Mouse (Mus musculus): ENCODE measurements at regions not wholly inside any gene's neighbourhood (a gene's known extent, or its start where the extent isn't known, plus 50 kb on each side); places are given as distances from the start of the nearest gene placed in this dataset.

DNA sequence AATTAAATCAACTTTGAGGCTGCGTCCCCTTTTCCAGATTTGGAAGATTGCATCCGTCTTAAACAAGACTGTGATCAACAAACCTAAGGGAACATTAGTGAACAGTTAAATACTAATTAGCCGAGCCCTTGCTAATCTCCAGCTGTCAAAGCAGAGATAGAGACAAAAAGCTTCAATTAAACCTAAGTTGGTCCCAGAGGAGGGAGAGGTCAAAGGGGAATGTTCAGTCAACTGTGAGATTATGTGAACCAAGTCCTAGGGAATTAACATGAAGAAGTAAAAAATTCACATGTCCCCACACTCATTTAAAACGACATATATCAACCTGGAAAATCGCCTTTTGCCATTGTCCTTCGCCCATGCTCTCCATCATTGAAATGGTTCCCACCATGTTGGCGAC is 59.7 kb upstream of the Tbx20 start:
- no peak for DNase-seq

DNA sequence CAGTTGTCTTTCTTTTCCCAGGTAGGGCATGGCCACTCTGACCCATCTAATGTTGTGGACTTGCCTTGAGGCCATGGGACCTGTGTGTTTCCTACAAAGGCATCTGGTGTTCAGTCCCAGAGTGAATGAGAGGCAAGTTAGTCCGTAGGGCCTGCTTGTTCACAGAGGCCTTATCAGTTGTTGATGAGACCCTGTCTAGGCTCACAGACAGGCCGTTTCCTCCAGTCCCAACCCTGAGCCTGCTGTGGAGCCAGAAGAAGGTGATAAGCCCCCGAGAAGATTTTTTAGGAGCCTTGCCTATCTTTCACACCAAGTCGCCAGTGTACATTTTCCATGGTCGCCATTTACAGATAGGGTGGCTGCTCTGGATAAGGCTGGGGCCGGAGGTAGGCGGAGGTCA is 74.1 kb upstream of the Tbx20 start:
- DNase-seq, result no peak

DNA sequence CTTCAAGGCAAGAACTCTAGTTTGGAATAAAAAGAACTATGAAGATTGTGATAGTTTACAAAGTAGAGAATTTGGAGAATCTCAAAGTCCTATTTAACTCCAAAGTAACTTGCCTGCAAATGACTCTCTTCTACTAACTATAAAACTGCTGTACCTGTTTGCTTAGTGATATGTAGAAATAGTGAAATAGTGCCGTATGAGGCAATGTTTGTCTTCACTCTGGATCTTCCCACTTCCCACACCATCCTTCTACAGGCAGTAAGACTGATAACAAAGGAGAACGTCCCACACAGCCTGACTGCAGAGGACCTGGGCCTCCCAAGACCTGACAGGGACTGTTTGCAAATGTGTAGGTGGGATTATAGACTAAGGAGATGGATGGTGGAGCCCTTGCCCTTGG is 85.4 kb upstream of the Tbx20 start:
- DNase-seq, result no peak

DNA sequence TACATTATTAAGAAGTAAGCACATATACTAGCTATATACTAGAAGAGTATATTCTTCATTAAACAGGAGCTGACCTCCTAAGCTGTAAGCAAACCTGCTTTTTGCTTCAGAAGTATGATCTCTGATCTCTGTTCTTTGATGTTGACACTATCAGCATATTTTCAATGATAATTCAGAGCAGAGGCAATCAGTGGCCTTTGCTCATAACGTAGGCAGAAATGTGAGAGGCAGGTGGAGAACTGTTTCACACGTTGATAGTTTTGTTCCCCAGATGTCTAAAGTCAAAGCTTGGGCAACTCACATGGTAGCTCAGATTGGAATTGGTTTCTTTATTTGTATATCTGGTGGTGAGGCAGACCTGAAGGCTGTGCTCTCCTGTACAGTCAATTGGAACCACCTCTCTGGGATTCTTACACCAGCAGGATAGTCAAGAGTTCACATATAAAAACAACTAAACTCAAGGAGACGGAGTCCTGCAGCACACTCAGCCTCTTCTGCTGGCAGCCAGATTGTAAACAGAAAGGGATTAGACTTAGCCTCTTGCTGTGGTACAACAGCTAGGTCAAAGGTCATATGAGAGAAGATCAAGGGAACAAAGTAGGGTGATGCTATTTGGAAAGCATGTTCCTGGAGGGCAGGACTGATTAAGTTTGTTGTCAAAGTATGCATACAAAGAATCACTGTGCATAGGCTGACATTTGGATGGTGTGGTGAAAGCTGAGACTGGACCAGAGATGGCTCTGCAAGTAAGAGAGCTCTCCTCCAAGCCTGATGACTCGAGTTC is 92.5 kb upstream of the Tbx20 start:
- no peak for DNase-seq

DNA sequence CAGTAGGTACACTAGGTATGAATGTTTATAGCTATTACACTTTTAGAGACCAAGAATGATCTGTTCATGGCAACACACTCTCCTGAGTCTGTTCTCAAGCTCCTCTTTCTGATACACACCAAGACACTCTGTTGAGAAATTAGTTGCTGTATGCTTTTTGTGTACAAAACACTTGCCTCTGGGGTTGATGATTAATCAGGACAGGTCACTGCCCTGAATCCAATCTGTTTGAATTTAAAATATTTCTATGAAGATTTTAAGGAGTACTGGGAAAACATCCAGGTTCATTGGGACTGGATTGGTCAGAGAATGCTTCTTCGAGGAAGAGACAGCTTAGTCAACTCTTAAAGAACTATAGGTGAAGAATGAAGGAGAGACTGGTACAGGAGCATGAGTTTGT is 94.6 kb upstream of the Tbx20 start:
- DNase-seq, result no peak

DNA sequence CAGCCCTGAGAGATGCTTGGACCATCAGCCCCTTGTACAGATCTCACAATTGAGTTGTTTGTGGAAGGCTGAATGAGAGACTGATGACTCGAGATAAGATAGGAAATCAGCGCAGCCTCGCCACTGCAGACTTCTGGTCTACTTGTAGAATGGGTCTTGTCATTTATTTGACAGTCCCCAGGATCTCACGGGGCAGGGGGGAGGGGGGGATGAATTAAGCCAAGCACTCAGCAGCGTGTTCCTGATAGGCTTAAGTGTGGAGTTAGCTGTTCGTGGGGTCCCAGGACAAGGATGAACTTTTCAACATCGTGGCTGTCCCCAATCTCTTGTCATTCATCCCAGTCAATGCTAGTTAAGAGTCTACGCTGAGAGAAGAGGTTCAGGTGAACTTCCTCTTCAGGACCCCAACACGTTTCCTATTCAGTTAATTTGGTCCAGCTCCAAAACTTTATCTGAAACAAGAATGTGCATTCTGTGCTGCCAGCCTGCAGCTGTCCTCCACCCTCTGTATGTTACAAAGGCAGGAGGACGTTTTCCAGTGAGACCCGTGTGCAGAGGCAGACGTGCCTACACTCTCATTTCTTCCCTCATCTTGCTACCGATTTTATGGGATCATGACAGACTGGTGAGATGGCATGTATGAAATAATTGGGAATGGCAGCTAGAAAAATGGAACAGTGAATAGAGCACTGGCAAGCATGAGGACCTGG is 100.5 kb upstream of the Tbx20 start:
- DNase-seq, result no peak

DNA sequence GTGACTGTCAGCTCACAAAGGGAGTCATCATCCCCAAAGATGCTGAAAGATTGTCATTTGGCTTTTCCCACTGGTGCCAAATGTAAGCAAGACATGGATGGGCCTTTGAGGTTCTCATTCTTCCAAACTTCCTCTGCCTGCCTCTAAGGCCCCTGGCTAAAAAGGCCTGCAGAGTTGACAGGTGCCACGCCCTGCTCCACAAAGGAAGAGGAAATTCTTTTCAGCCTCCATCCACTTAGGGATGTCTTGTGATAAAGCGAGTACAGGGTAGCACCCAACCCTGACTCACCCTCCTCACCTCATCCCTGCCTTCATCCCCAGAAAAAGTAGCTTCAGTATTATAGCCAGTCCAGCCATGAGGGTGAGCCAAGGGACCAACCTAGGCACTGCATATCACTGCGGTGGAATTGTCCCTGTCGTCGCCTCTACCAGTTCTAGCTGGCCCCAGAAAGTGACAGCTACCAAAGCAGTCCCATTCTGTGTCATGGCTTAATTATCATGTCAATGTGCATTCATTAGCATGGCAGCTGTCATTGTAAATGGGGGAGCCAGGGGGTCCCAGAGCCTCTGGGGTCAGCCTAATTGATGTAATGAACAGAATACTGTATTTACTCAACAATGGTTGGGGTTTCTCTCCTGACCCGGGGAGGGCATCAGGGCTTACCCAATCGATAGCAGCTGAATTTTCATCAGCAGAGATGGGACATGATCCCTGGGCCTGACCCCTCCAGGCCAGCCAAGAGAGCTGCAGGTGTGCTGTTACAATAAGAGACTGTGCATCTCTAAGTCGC is 104.5 kb upstream of the Tbx20 start:
- no peak for DNase-seq

DNA sequence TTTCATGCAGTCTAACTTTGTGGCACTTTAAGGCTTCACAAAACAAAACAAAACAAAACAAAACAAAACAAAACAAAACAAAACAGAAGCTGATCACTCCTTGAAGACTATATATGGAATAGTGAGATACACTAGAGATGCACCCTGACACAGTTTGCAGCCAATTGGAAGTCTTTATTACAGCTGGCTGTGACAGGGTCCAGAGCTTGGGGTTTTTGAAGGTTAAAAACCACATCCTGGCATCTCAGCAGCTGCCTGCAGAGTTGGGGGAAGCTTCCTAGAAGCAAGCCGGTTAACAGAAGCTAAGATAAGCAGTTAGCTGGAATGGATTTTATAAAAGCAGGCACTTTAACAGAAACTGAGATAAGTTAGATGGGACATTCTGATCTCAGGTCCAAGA is 105.6 kb upstream of the Tbx20 start:
- no peak for DNase-seq

DNA sequence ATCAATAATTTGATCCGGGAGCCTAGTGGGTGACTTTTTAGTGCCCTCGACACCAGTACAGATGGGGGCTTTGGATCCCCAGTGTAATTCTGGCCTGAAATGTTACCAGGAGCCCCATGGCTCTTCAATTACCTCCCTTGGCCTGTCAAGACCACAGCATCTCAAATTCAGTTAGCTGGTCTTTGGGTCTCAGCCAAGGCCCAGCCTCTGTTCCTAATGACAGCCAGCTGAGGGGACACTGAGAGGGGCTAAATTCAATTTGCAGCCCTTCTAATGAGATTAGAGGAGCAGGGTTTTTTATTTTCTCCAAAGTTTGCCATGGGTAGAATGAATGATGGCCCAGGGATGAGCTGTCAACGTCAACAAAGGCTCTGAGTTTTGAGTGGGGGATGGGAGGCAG is 109.9 kb upstream of the Tbx20 start:
- no peak for DNase-seq

DNA sequence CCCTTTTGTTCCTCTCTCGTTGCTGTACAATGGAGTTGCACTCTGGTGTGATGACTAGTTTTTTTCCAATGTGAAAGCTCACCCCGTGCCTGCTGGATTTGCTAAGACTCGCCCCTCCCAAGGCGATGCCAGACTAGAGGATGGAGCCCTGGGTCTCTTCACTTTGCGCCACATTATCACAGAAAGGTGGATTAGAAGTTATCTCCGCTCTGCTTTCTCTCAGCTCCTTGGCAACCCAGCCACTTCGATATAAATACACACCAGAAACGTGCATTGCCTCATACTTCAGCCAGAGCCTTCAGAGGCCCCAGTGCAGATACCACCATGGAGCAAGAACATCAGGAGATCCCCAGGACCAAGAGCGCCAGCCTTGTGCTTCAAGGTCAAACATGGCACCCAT is 114.2 kb upstream of the Tbx20 start:
- DNase-seq, result no peak

DNA sequence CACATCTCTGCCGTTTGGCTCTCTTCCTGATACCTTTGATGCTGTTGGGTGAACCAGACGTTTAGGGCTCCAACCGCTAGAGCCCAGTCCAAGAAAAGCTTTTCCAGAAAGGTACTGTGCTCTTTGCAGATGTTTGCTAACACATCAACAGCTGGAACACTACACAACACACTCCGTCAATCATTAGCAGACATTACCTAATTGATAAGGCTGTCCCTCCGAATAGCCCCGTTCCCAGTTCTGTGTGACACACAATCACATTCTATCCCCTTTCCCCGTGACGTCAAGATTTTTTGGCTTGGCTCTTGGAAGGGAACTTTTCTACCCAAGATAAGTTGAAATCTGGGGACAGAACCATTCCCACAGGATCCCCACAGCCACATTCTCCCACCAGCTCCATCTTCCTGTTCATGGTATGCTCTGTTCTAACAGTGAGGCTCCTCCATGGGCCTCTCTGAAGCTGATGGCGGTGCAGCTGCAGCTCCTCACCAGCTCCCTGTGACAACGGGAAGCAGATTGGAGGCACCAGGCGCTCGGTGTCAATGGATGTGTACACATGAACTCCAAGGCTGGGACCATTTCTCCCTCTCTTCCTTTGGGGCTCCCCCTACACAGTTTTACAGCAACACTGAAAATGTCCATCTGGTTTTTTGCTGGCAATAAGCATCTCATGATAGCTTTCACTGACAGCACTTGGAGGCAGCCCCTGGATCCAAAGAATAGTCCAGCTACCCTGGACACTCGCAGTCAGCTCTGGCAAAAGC is 122.6 kb upstream of the Tbx20 start:
- no peak for DNase-seq

DNA sequence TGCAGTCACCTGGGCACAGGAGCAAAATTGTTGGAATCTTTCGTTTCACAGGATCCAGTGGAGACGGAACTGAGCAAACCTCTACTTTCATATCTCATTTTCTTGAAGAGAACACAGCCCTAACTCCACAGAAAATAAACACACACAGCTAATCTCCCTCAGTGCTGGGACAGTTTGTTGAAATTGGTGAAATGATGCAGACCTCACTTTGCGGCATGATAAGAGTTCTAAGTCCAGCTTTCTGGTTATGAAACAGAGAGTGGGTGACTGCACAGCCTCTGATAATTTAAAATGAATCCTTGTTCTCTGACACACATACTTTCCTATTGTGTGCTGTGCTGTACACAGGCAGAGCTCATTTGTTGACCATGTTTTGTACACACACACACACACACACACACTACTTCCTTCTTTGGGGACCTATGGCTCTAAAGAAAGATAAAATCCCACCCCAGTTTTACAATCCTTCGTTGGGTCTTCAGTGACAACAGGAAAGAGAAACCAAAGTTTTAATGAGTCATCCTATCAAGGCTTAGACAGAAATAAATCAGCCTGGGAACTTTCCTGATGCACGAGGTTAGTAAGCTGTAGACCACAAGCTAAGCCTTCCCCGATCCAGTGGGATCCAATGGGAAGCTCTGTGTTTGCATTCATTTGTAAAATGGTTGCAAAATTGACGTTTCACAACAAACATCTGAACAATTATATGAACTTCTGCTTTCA is 125.3 kb upstream of the Tbx20 start:
- DNase-seq, result no peak

DNA sequence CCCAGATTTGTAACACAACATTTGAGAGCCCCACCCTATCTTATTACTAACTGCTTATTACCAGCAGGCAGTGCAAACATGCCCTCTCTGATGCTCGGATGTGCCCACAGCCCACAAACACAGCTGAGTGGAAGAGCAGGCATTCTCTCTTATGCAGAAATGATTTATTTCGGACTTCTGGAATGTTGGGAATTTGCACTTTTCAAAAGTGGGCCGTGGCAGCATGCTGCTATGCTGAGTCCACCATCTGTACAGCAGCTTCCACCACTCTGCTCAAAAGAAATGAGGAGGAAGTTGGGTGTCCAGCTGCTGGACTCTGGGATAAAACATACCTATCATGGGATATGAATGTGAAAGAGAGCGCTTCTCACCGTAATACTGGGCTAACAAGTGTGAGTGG is 129.6 kb upstream of the Tbx20 start:
- DNase-seq, result no peak

DNA sequence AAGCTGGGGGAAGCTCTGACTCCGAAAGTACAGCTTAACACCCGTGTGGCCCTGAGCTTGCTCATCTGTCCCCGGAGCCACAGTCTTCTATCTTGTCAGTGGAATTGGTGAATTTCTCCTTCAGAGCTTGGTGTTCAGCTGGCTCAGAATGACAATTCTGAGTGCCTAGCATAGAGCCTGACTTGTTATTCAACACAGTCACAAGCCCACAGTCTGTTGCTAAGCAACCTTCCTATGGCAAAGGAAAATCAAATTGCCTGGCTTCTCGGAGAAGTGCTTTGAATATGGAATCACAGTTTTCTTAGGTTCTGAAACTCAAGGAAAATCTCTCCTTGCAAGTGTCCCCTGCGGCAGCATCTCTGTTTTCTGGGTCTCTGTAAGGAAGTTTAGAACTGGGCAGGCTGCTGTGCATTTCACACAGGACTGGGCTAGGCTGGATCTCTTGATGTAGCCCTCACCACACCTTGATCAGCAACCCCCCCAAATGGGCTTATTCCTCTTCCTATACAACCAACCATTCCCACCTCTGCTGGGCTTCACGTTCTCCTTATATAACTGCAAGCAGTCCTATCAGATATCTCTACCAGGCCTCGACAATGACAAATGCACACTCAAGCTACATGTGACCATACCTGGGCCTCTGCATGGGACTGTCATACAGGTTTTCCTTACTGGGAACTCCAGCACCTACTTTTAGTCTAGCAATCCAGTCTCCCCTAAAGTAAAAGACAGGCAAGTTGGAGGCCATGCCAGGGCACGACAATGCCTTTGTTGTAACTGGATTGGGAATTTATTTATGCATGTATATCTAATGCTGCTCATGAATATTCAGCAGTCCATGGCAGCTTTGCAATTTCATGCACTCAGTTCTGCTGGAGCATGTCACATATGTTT is 135.2 kb upstream of the Tbx20 start:
- DNase-seq, result no peak

DNA sequence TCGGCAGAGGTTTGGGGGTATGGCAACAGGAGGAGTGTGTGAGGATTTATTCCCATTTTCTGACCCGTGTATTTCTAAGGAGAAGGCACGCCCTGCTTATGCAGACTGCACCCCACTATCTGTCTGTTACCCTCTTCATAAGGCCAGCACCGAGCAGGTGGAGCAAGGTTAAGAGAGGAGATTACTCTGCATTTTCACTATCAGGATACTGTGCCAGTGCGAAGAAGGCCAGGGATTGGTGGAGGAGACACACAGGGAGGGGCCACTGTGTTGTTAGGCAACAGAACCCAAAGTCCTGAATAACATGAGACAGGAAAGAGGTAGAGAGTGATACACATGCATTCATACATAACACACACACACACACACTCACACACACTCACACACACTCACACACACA is 136.6 kb upstream of the Tbx20 start:
- no peak for DNase-seq

DNA sequence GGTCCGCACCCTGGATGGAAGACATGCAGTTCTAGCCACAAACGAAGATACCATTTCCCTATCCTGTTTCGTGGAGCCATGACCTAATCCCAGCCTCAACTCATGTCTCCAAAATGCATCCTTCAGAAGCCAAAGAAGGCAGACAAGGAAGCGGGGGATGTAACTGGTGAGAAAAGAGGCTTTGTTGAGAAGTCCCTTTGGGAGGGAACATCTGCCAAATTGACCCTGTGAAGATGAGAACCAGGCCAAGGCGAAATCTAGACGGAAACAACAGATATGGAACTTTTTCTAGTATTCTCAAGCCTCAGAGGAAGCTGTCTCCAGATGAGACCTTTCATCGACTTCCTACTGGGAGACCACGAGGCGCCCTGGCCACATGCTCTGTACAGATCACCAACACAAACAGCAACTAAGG is 145.9 kb upstream of the Tbx20 start:
- no peak for DNase-seq

DNA sequence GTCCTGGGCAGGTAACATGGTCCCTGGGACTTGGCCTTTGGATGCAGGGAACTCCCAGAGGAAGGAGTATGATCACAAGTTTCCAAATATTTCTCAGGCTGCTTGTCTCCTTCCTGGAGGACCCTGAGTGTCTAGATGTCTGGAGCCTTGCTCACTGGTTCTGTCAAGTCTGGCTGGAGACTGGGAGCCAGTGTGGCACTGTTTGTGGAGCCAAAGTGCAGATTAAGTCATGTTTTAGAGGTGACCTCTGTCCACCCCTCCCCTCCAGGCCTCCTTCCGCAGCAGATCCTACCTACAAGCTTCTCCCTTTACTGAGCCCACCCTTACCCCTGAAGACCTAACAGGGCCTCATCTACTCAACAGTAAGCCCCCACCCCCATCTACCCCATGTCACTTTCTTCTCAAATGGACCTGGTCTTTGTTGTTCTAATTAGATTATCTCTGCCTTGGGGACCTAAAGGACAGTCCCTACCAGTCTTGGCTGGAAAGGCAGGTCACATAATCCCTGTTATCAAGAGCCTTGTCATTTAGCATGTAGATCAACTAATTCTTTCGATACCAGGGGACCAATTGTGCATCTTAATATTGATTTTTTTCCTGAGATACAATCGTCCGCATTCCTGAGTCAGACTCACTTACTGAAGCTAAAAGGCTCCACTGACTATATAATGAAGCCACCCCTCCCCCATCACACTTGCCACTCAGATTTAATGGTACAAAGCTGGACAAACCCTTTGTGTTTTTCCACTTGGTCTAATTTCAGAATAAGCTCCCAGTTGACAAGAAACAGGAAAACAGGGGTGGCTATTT is 148.2 kb upstream of the Tbx20 start:
- DNase-seq, result no peak

DNA sequence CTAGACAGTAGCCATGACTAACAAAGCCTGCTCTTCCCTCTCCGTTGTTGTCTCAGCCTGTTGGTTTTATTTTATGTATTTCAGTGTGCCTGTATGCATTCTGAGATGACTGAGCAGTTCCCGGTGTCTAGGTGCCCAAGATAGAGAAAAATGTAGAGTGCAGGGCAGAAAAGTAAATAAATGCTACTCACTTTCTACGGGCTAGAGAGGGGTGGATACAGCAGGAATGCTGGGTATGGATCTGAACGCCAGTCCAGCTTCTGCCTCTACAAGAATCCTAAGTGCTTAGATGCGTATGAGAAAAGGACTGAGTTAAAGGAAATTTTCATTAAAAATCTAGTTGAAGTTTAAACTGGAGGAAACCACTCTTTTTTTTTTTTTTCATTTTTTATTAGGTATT is 149.4 kb upstream of the Tbx20 start:
- DNase-seq, result no peak

DNA sequence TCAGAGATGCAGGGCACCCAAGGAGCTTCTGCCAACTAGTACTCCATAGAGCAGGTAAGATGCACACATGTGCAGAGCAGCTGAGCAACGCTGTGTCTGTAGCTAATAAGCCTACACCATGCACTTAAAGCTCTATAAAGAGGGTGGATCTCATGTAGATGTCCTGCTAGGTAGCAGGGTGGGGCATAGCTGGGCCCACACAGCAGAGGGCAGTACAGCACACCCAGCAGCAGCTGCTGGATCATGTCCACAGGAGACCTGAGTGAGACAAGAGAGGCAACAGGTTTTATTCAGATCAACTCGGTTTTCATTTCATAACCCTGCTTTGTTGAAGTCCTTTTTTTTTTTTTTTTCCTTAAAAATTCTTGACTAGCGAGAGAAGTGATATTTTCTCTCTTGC is 151.5 kb upstream of the Gm10181 start:
- no peak for DNase-seq

DNA sequence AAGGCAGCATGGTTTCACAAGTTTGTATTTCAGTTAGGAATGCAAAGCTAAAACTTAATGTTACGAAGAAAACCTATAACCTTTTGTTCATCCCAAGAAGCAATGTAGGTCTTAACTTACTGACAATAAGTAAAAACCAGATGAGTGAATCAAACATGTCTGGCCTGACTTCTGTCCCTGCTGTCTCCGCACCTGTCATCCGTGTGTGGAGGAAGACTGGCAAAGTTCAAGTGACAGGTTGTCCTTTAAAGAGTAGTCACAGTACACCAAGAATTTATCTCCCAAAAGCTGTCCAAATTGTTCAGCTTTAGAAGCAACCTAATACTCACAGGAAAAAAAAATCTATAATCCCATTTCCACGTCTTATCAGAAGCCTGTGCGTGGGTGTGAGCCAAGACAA is 146.3 kb upstream of the Gm10181 start:
- no peak for DNase-seq
